Mouse (Mus musculus): ENCODE data around the gene Taar8c. TPM values are rescaled to one million over a fixed set of nuclear protein-coding genes. Genes with fewer than 3 reads are reported as not detected.

The Taar8c gene
- total RNA-seq, 2 experiments from 2014 or later = not detected

- DNase-seq = no peak
Observed at GRCm38 (mm10) chr10:24058986-24059385, 42.7 kb downstream of the Taar8c start.

GRCm38 (mm10) chr10:24052039-24052438 is 49.7 kb downstream of the Taar8c start:
- DNase-seq = no peak

Other genes with a start within 250 kb of the Taar8c start
- under 1 TPM in 1 of 2 experiments, not detected in 1; 0.78 TPM for gene Vnn1, start 207.2 kb downstream of the Taar8c start, total RNA-seq (2021)
- gene Taar1, start 181.6 kb downstream of the Taar8c start, total RNA-seq (2021) = not detected
- not detected for gene Taar2, start 163.3 kb downstream of the Taar8c start, total RNA-seq (2021)
- gene Taar3, start 152.4 kb downstream of the Taar8c start, total RNA-seq (2021) = not detected
- not detected for gene Taar4, start 141.4 kb downstream of the Taar8c start, total RNA-seq (2021)
- gene Taar5, start 131.2 kb downstream of the Taar8c start, total RNA-seq (2021) = not detected
- not detected for gene Taar6, start 116.3 kb downstream of the Taar8c start, total RNA-seq (2021)
- not detected for gene Taar7a, start 108.4 kb downstream of the Taar8c start, total RNA-seq (2021)
- gene Taar7b, start 102.0 kb downstream of the Taar8c start, total RNA-seq (2021) = not detected
- not detected for gene Taar7d, start 74.7 kb downstream of the Taar8c start, total RNA-seq (2021)
- gene Taar7e, start 64.3 kb downstream of the Taar8c start, total RNA-seq (2021) = not detected
- not detected for gene Taar7f, start 52.4 kb downstream of the Taar8c start, total RNA-seq (2021)
- gene Taar8a, start 25.4 kb downstream of the Taar8c start, total RNA-seq (2021) = not detected
- not detected for gene Taar8b, start 9.6 kb downstream of the Taar8c start, total RNA-seq (2021)
- not detected for gene Taar9, start 7.6 kb upstream of the Taar8c start, total RNA-seq (2021)
- gene Stx7, start 47.4 kb upstream of the Taar8c start, total RNA-seq (2021) = 10 to 100 TPM; 23.6 to 24.1 TPM
- under 1 TPM; 0.56 to 0.69 TPM for gene Moxd1, start 121.6 kb upstream of the Taar8c start, total RNA-seq (2021)

Data from gastrocnemius, postnatal 25 days (tissue).